Mouse (Mus musculus) effector memory CD4-positive, alpha-beta T cell, adult 7 months (primary cell): Measurements from ENCODE around the gene Ifi206. TPM values are rescaled to one million over a fixed set of nuclear protein-coding genes. Genes with fewer than 3 reads are reported as not detected.

ENCODE experiments used
- polyA plus RNA-seq: library from polyadenylated mRNA; unstranded; fragments of 100-300 nt; shearing (Covaris generic); gene quantifications from one replicate; pipeline ENCODE4 v1.2.1, GENCODE M21; 2017

Ifi206 gene
- 53.6 TPM for polyA plus RNA-seq

GRCm38 (mm10) chr1:173490812-173491480, at the start of gene Ifi206:
Ifi206 (minus strand) TSS chr1:173491041.

DNA sequence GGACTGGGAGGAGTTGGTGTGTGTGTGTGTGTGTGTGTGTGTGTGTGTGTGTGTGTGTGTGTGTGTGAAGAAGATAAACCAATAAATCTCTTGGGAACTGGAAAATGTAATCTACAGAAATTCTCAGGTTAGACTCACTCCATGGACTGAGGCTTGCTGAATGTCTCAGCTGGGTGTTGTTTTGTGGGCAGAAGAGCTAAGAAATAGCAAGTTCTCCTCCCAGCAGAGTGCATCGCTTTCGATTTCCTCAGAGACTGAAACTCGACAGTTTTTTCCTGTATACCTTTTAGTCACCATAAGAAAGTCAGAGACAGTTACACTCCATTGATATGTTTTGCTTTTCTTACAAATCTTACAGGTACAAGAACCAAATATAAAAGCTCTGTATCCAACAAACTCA, 45.0 kb upstream of the Ifi206 start, which contains the start of gene Ifi214:
Gene Ifi214 (minus strand): TSS at position 167 of the 400 bp plus-strand sequence.

Other genes starting within 250 kb of the Ifi206 start
- not detected for gene Olfr418, start 225.0 kb downstream of the Ifi206 start, polyA plus RNA-seq
- not detected for gene Mptx2, start 213.3 kb downstream of the Ifi206 start, polyA plus RNA-seq
- gene Ackr1, start 157.3 kb downstream of the Ifi206 start, polyA plus RNA-seq: 2.0 TPM
- 50.3 TPM for gene Aim2, start 140.2 kb downstream of the Ifi206 start, polyA plus RNA-seq
- gene Cadm3, start 123.3 kb downstream of the Ifi206 start, polyA plus RNA-seq: 0.24 TPM
- 12.5 TPM for gene Ifi214, start 44.9 kb upstream of the Ifi206 start, polyA plus RNA-seq
- 81.1 TPM for gene Ifi213, start 108.2 kb upstream of the Ifi206 start, polyA plus RNA-seq
- 77.0 TPM for gene Ifi209, start 139.9 kb upstream of the Ifi206 start, polyA plus RNA-seq
- gene Ifi208, start 182.6 kb upstream of the Ifi206 start, polyA plus RNA-seq: 49.3 TPM